Mouse (Mus musculus) lung, postnatal 0 days (tissue): ENCODE results near the gene Cpne5.

Source experiments
- CTCF ChIP-seq: IDR thresholded peaks from 2 replicates; pipeline ENCODE4 v1.5.1; 2016; ENCODE audit warnings: antibody characterized with exemption, mild to moderate bottlenecking
- EP300 ChIP-seq: IDR thresholded peaks from 2 replicates; pipeline ENCODE4 v1.6.1; 2016; ENCODE audit warnings: antibody characterized with exemption, mild to moderate bottlenecking, control low read depth

GRCm38 (mm10) chr17:29236111-29236510 is 1.9 kb downstream of the Cpne5 start:
- TF ChIP-seq CTCF (no peak), EP300 (no peak)
